Mouse (Mus musculus) lung, postnatal 0 days (tissue): ENCODE measurements at regions not wholly inside any gene's neighbourhood (a gene's known extent, or its start where the extent isn't known, plus 50 kb on each side); places are given as distances from the start of the nearest gene placed in this dataset.

Experiments
- CTCF ChIP-seq: IDR thresholded peaks from 2 replicates; pipeline ENCODE4 v1.5.1; 2016; ENCODE audit warnings: antibody characterized with exemption, mild to moderate bottlenecking
- EP300 ChIP-seq: IDR thresholded peaks from 2 replicates; pipeline ENCODE4 v1.6.1; 2016; ENCODE audit warnings: antibody characterized with exemption, mild to moderate bottlenecking, control low read depth

DNA sequence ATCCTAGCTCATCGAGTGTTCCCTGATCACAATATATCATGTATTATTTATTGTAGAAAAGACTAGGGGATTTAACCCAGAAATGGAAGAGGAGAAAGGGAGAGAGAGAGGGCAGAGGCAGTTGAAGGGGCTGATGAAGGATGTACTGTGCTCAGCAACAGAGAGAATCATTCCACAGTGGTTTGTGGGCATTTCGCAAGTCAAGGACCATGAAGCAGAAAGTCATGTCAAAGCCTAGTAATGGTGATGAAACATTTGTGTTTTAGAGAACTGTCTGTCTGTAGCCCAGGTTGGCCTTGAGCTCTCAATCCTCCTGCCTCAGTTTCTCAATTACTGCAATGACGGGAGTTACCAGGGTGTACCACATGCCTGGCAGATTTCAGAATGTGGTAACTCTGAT lies 50.9 kb upstream of the Elovl6 start:
- no peak for TF ChIP-seq CTCF
- no peak for TF ChIP-seq EP300
